Mouse (Mus musculus) hindbrain, embryonic 15.5 days (tissue): ENCODE results near the gene Usp6nl. TPM values are rescaled to one million over a fixed set of nuclear protein-coding genes. Genes with fewer than 3 reads are reported as not detected.

ENCODE experiments used
- ATAC-seq: fragments of 200-750 bp; cut with Nextera tagmentation; 2 replicates; pipeline ENCODE4 v1.8.0; 2017; ENCODE audit warnings: low read depth, moderate number of reproducible peaks, moderate TSS enrichment; ENCODE audit not compliant: low FRiP score
- H3K27ac ChIP-seq: fragments of 300-500 bp; sonication (generic); replicated peaks from 2 replicates; pipeline ENCODE4 v1.5.1; 2015; ENCODE audit warnings: mild to moderate bottlenecking, inconsistent platforms
- H3K27me3 ChIP-seq: fragments of 300-500 bp; sonication (generic); 2 replicates; pipeline ENCODE4 v1.6.1; 2015; ENCODE audit warnings: control low read depth, inconsistent platforms
- H3K36me3 ChIP-seq: fragments of 300-500 bp; sonication (generic); 2 replicates; pipeline ENCODE4 v1.6.1; 2015; ENCODE audit warnings: control low read depth, inconsistent platforms
- H3K4me1 ChIP-seq: fragments of 300-500 bp; sonication (generic); replicated peaks from 2 replicates; pipeline ENCODE4 v1.6.1; 2015; ENCODE audit warnings: control low read depth, inconsistent platforms
- H3K4me2 ChIP-seq: fragments of 300-500 bp; sonication (generic); 2 replicates; pipeline ENCODE4 v1.6.1; 2015; ENCODE audit warnings: moderate library complexity, mild to moderate bottlenecking, inconsistent platforms
- H3K4me3 ChIP-seq: fragments of 300-500 bp; sonication (generic); 2 replicates; pipeline ENCODE4 v1.5.1; 2015; ENCODE audit warnings: mild to moderate bottlenecking, inconsistent platforms
- H3K9ac ChIP-seq: fragments of 300-500 bp; sonication (generic); 2 replicates; pipeline ENCODE4 v1.6.1; 2015; ENCODE audit warnings: inconsistent platforms
- H3K9me3 ChIP-seq: fragments of 300-500 bp; sonication (generic); 2 replicates; pipeline ENCODE4 v1.6.1; 2016; ENCODE audit warnings: control low read depth, inconsistent platforms
- WGBS: fragments of 180-500 bp; shearing (Covaris S2); methylation state at CpG from one replicate; pipeline ENCODE4 v1.1.7; 2015; 5-methylcytosine and 5-hydroxymethylcytosine counted together
- polyA plus RNA-seq: library from polyadenylated mRNA; unstranded; fragments of >200 nt; fragmentation: Nextera tagmentation; extraction: Ambion mirVana; gene quantifications from 2 replicates; pipeline ENCODE4 v1.2.1, GENCODE M21; 2015

Usp6nl gene
- polyA plus RNA-seq, 1 experiment from 2014 or later = 6.6 TPM

GRCm38 (mm10) chr2:6487566-6488488 is 165.4 kb downstream of the Usp6nl start:
- Histone ChIP-seq H3K4me2 (no peak overlapping the region), H3K9ac (no peak overlapping the region), H3K4me3 (no peak overlapping the region), H3K4me1 (peaks cover 12% of the 10 kb centered on the region; the same call in 1 of the 2 replicates), H3K9me3 (no peaks in the 10 kb centered on the region), H3K36me3 (no peaks in the 10 kb centered on the region), H3K27me3 (no peaks in the 10 kb centered on the region), H3K27ac (no peak overlapping the region)
- no peak for ATAC-seq
- WGBS = 77% methylated on average over 10 of the region's 10 CpGs

GRCm38 (mm10) chr2:6488489-6489056 is 166.1 kb downstream of the Usp6nl start:
- Histone ChIP-seq H3K27ac (no peak overlapping the region), H3K9me3 (no peaks in the 10 kb centered on the region), H3K4me1 (peaks cover 7% of the 10 kb centered on the region; the same call in 1 of the 2 replicates), H3K27me3 (no peaks in the 10 kb centered on the region), H3K9ac (no peak overlapping the region), H3K4me2 (no peak overlapping the region), H3K4me3 (no peak overlapping the region), H3K36me3 (no peaks in the 10 kb centered on the region)
- no peak for ATAC-seq
- 86% methylated on average over 14 of the region's 14 CpGs for WGBS

- Histone ChIP-seq H3K9me3 (no peaks in the 10 kb centered on the region), H3K27me3 (no peaks in the 10 kb centered on the region), H3K4me3 (no peak overlapping the region), H3K36me3 (no peaks in the 10 kb centered on the region), H3K9ac (no peak overlapping the region), H3K4me1 (no peaks in the 10 kb centered on the region), H3K27ac (no peak overlapping the region), H3K4me2 (no peak overlapping the region)
- ATAC-seq = no peak
- WGBS = 86% methylated on average over 6 of the region's 6 CpGs
Observed at GRCm38 (mm10) chr2:6490076-6490475, 167.6 kb downstream of the Usp6nl start.

- Histone ChIP-seq H3K9me3 (no peaks in the 10 kb centered on the region), H3K4me2 (no peak overlapping the region), H3K27me3 (no peaks in the 10 kb centered on the region), H3K4me3 (no peak overlapping the region), H3K27ac (no peak overlapping the region), H3K4me1 (no peaks in the 10 kb centered on the region), H3K36me3 (no peaks in the 10 kb centered on the region), H3K9ac (no peak overlapping the region)
- WGBS = 85% methylated on average over 4 of the region's 4 CpGs
- no peak for ATAC-seq
Observed at GRCm38 (mm10) chr2:6490870-6491269, 168.4 kb downstream of the Usp6nl start.

DNA sequence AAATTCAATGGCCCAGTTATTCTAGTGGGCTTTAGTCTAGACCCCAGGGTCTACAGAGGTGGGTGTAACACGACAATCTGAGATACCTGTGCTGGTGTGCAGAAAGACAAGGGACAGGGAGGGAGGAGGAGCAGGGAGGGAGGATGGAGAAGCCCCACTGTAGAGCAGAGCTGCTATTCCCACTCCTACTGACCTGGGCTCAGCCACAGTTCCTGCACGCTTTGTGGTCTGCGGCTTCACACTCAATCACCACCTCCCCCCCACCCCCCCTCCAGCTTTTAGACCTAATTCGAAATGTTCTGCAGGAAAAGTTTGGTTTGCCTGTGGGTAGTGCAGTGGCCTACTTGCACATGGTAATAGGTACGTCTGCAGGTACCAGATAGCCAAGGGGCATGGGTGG is 171.4 kb downstream of the Usp6nl start:
- Histone ChIP-seq H3K27me3 (no peaks in the 10 kb centered on the region), H3K9me3 (no peaks in the 10 kb centered on the region), H3K9ac (no peak overlapping the region), H3K27ac (no peak overlapping the region), H3K4me3 (no peak overlapping the region), H3K4me2 (no peak overlapping the region), H3K36me3 (no peaks in the 10 kb centered on the region), H3K4me1 (no peaks in the 10 kb centered on the region)
- 85% methylated on average over 5 of the region's 5 CpGs for WGBS
- ATAC-seq = no peak

Other genes starting within 250 kb of the Usp6nl start
- gene Proser2, start 192.5 kb upstream of the Usp6nl start, polyA plus RNA-seq = 7.8 and 10.1 TPM in 2 replicates
- gene Echdc3, start 109.6 kb upstream of the Usp6nl start, polyA plus RNA-seq = 1.3 and 1.4 TPM in 2 replicates